ENCODE assay signal across 23 mouse cellular contexts in genomic region chr17:50053961-50054360, GRCm38 (mm10).
"Had no signal": no experiment of that assay in that cellular context is flagged by ENCODE, and none has a peak within 500 bp of the region (broad histone marks: within the 10 kb centered on the region; RNA-seq: fewer than 3 reads in every experiment).

No protein-coding gene starts in this region.

- H3K4me3 ChIP-seq: heart, adult 2 months; heart, embryonic 13.5 days; heart, embryonic 15.5 days; hindbrain, embryonic 12.5 days; hindbrain, embryonic 15.5 days; kidney, embryonic 15.5 days; limb, embryonic 13.5 days; limb, embryonic 15.5 days; liver, embryonic 12.5 days had no signal

- H3K27me3 ChIP-seq: heart, embryonic 13.5 days; heart, embryonic 15.5 days; hindbrain, embryonic 12.5 days; hindbrain, embryonic 15.5 days; kidney, embryonic 15.5 days; limb, embryonic 13.5 days; limb, embryonic 15.5 days had no signal

- H3K4me2 ChIP-seq: heart, embryonic 11.5 days; heart, embryonic 13.5 days; heart, embryonic 15.5 days; hindbrain, embryonic 12.5 days; hindbrain, embryonic 15.5 days; kidney, embryonic 15.5 days; limb, embryonic 13.5 days; limb, embryonic 15.5 days; liver, embryonic 12.5 days had no signal

- H3K36me3 ChIP-seq: hindbrain, embryonic 12.5 days; hindbrain, embryonic 15.5 days; kidney, embryonic 15.5 days; limb, embryonic 13.5 days; limb, embryonic 15.5 days; liver, embryonic 12.5 days had no signal

- ATAC-seq: intestine, embryonic 16.5 days; liver, embryonic 12.5 days had no signal

- H3K27ac ChIP-seq: heart, embryonic 13.5 days; heart, embryonic 15.5 days; kidney, embryonic 15.5 days; kidney, postnatal 0 days; limb, embryonic 13.5 days; limb, embryonic 15.5 days; liver, embryonic 12.5 days; liver, embryonic 14.5 days had no signal

- H3K9me3 ChIP-seq: heart, embryonic 13.5 days; heart, embryonic 15.5 days; hindbrain, embryonic 12.5 days; hindbrain, embryonic 15.5 days; kidney, embryonic 15.5 days; limb, embryonic 13.5 days; limb, embryonic 15.5 days; liver, embryonic 12.5 days had no signal

- H3K4me1 ChIP-seq: hindbrain, embryonic 12.5 days; kidney, embryonic 15.5 days had no signal

- DNase-seq: gastrocnemius, postnatal 14 days; gastrocnemius, postnatal 36 days; heart, adult 2 months; heart, postnatal 14 days; heart, postnatal 36 days; kidney, adult 11 months; kidney, adult 2 months; kidney, adult 9 months; kidney, postnatal 14 days; kidney, postnatal 36 days; left cerebral cortex, postnatal 4 days had no signal

- H3K9ac ChIP-seq: heart, embryonic 13.5 days; heart, embryonic 15.5 days; hindbrain, embryonic 12.5 days; hindbrain, embryonic 15.5 days; kidney, embryonic 15.5 days; limb, embryonic 13.5 days; limb, embryonic 15.5 days; liver, embryonic 12.5 days; liver, embryonic 14.5 days had no signal
